Mouse (Mus musculus) CH12.LX (cell line): ENCODE measurements around the gene Atp11b. TPM values are rescaled to one million over a fixed set of nuclear protein-coding genes. Genes with fewer than 3 reads are reported as not detected.

Experiments used
- DNase-seq: peaks from one replicate; pipeline ENCODE4 v3.0.0-alpha.2; 2013; ENCODE audit errors: extremely low read depth
- H3K27ac ChIP-seq: 2 replicates; pipeline ENCODE4 v1.5.1; 2012; ENCODE audit warnings: low read depth, mild to moderate bottlenecking, control low read depth, moderate library complexity; ENCODE audit not compliant: insufficient read depth
- H3K27me3 ChIP-seq: replicated peaks from 2 replicates; pipeline ENCODE3; 2012; ENCODE audit warnings: inconsistent platforms
- H3K36me3 ChIP-seq, 2 experiments: replicated peaks in 1 of 2; 2 replicates each; pipeline versions ENCODE3 to v1.6.1; 2012; ENCODE audit warnings: inconsistent platforms in 1 of 2, low read length in 1 of 2, mild to moderate bottlenecking in 1 of 2, mixed read lengths in 1 of 2, moderate library complexity in 1 of 2; ENCODE audit not compliant: control insufficient read depth in 1 of 2, insufficient read depth in 1 of 2
- H3K4me1 ChIP-seq, 2 experiments: 2 replicates each; pipeline ENCODE4 v1.6.1; 2012; ENCODE audit warnings: inconsistent platforms in 1 of 2, moderate library complexity in 1 of 2; ENCODE audit not compliant: insufficient read depth in 2 of 2, control insufficient read depth in 1 of 2
- H3K4me2 ChIP-seq: 2 replicates; pipeline ENCODE4 v1.6.1; 2012; ENCODE audit warnings: low read depth, mild to moderate bottlenecking, control low read depth; ENCODE audit not compliant: poor library complexity, insufficient read depth, severe bottlenecking
- H3K4me3 ChIP-seq, 3 experiments: fragments of 150-350 bp in 1 of 3; sonication (generic) in 1 of 3; replicated peaks in 1 of 3; 2 replicates each; pipeline versions ENCODE3 to v1.5.1; 2011 to 2012; ENCODE audit warnings: low read depth in 2 of 3, low read length in 2 of 3, mild to moderate bottlenecking in 2 of 3, moderate library complexity in 2 of 3, control low read depth in 1 of 3, improper control_type of control experiment in 1 of 3, inconsistent platforms in 1 of 3, mixed read lengths in 1 of 3; ENCODE audit not compliant: poor library complexity in 1 of 3
- H3K79me2 ChIP-seq: replicated peaks from 2 replicates; pipeline ENCODE4 v1.6.1; 2012; ENCODE audit warnings: mild to moderate bottlenecking, moderate library complexity; ENCODE audit not compliant: control insufficient read depth, poor library complexity, insufficient read depth, severe bottlenecking; ENCODE audit errors: extremely low read depth
- H3K9ac ChIP-seq: 2 replicates; pipeline ENCODE4 v1.6.1; 2012; ENCODE audit warnings: low read depth, mild to moderate bottlenecking, control low read depth, moderate library complexity; ENCODE audit not compliant: insufficient read depth
- H3K9me3 ChIP-seq: replicated peaks from 2 replicates; pipeline ENCODE3; 2012; ENCODE audit warnings: low read length, inconsistent platforms, mixed read lengths
- BHLHE40 ChIP-seq: IDR thresholded peaks from 2 replicates; pipeline ENCODE4 v1.6.1; 2011; ENCODE audit warnings: mild to moderate bottlenecking, low read depth, low read length, improper control_type of control experiment
- CHD1 ChIP-seq: IDR thresholded peaks from 2 replicates; pipeline ENCODE4 v1.6.1; 2012; ENCODE audit warnings: low read depth, low read length, improper control_type of control experiment, inconsistent platforms
- CHD2 ChIP-seq: IDR thresholded peaks from 2 replicates; pipeline ENCODE4 v1.6.1; 2011; ENCODE audit warnings: low read length, improper control_type of control experiment
- CTCF ChIP-seq, 2 experiments: IDR thresholded peaks in 1 of 2; conservative IDR thresholded peaks in 1 of 2; 2 replicates each; pipeline ENCODE4 v1.5.1; 2011 to 2012; ENCODE audit warnings: low read depth in 2 of 2, low read length in 2 of 2, improper control_type of control experiment in 1 of 2, inconsistent platforms in 1 of 2, mild to moderate bottlenecking in 1 of 2, moderate library complexity in 1 of 2
- E2F4 ChIP-seq: IDR thresholded peaks from 2 replicates; pipeline ENCODE4 v1.6.1; 2011; ENCODE audit warnings: low read depth, low read length, improper control_type of control experiment; ENCODE audit not compliant: insufficient replicate concordance
- ELF1 ChIP-seq: IDR thresholded peaks from 2 replicates; pipeline ENCODE4 v1.6.1; 2014; ENCODE audit warnings: low read depth, mild to moderate bottlenecking, inconsistent platforms, low read length, improper control_type of control experiment
- EP300 ChIP-seq: IDR thresholded peaks from 2 replicates; pipeline ENCODE4 v1.6.1; 2011; ENCODE audit warnings: low read length, improper control_type of control experiment
- ETS1 ChIP-seq: conservative IDR thresholded peaks from 2 replicates; pipeline ENCODE4 v1.6.1; 2012; ENCODE audit warnings: low read depth, mild to moderate bottlenecking, inconsistent platforms, low read length, improper control_type of control experiment, moderate library complexity
- GABPA ChIP-seq: IDR thresholded peaks from 2 replicates; pipeline ENCODE4 v1.6.1; 2012; ENCODE audit warnings: low read depth, low read length, improper control_type of control experiment, inconsistent platforms; ENCODE audit not compliant: insufficient replicate concordance
- HCFC1 ChIP-seq: IDR thresholded peaks from 2 replicates; pipeline ENCODE4 v1.6.1; 2012; ENCODE audit warnings: low read depth, mild to moderate bottlenecking, inconsistent platforms, low read length, improper control_type of control experiment
- IRF4 ChIP-seq: IDR thresholded peaks from 2 replicates; pipeline ENCODE4 v1.6.1; 2014; ENCODE audit warnings: low read depth, mild to moderate bottlenecking, inconsistent platforms, low read length, improper control_type of control experiment
- JUN ChIP-seq: IDR thresholded peaks from 2 replicates; pipeline ENCODE4 v1.6.1; 2011; ENCODE audit warnings: low read depth, mild to moderate bottlenecking, low read length, improper control_type of control experiment, moderate library complexity; ENCODE audit not compliant: insufficient read depth
- JUND ChIP-seq: conservative IDR thresholded peaks from 2 replicates; pipeline ENCODE4 v1.6.1; 2011; ENCODE audit warnings: low read depth, low read length, improper control_type of control experiment
- KAT2A ChIP-seq: IDR thresholded peaks from 2 replicates; pipeline ENCODE4 v1.6.1; 2012; ENCODE audit warnings: low read length, improper control_type of control experiment, inconsistent platforms; ENCODE audit not compliant: insufficient replicate concordance
- MAFK ChIP-seq: IDR thresholded peaks from 2 replicates; pipeline ENCODE4 v1.6.1; 2011; ENCODE audit warnings: low read length, improper control_type of control experiment; ENCODE audit not compliant: insufficient replicate concordance
- MAX ChIP-seq: IDR thresholded peaks from 2 replicates; pipeline ENCODE4 v1.6.1; 2011; ENCODE audit warnings: low read length, improper control_type of control experiment
- MAZ ChIP-seq: IDR thresholded peaks from 2 replicates; pipeline ENCODE4 v1.6.1; 2012; ENCODE audit warnings: low read depth, mild to moderate bottlenecking, inconsistent platforms, low read length, improper control_type of control experiment, moderate library complexity
- MEF2A ChIP-seq: IDR thresholded peaks from 2 replicates; pipeline ENCODE4 v1.6.1; 2014; ENCODE audit warnings: low read depth, mild to moderate bottlenecking, inconsistent platforms, low read length, improper control_type of control experiment, borderline replicate concordance
- MXI1 ChIP-seq: IDR thresholded peaks from 2 replicates; pipeline ENCODE4 v1.6.1; 2011; ENCODE audit warnings: mild to moderate bottlenecking, low read depth, low read length, improper control_type of control experiment
- MYC ChIP-seq: IDR thresholded peaks from 2 replicates; pipeline ENCODE4 v1.6.1; 2011; ENCODE audit warnings: low read depth, mild to moderate bottlenecking, improper control_type of control experiment, low read length
- NELFE ChIP-seq: IDR thresholded peaks from 2 replicates; pipeline ENCODE4 v1.6.1; 2011; ENCODE audit warnings: low read depth, low read length, improper control_type of control experiment
- NRF1 ChIP-seq: IDR thresholded peaks from 2 replicates; pipeline ENCODE4 v1.6.1; 2014; ENCODE audit warnings: low read depth, mild to moderate bottlenecking, inconsistent platforms, low read length, improper control_type of control experiment, moderate library complexity
- PAX5 ChIP-seq: IDR thresholded peaks from 2 replicates; pipeline ENCODE4 v1.6.1; 2012; ENCODE audit warnings: low read length, inconsistent platforms, mixed read lengths
- POLR2A ChIP-seq: IDR thresholded peaks from 2 replicates; pipeline ENCODE4 v1.6.1; 2011; ENCODE audit warnings: low read depth, mild to moderate bottlenecking, improper control_type of control experiment, low read length
- POLR2AphosphoS2 ChIP-seq: IDR thresholded peaks from 2 replicates; pipeline ENCODE4 v1.6.1; 2011; ENCODE audit warnings: low read depth, low read length, improper control_type of control experiment
- RAD21 ChIP-seq: IDR thresholded peaks from 2 replicates; pipeline ENCODE4 v1.6.1; 2011; ENCODE audit warnings: low read depth, mild to moderate bottlenecking, low read length, improper control_type of control experiment, moderate library complexity
- RCOR1 ChIP-seq: conservative IDR thresholded peaks from 2 replicates; pipeline ENCODE4 v1.6.1; 2012; ENCODE audit warnings: low read depth, mild to moderate bottlenecking, inconsistent platforms, low read length, improper control_type of control experiment
- SIN3A ChIP-seq: IDR thresholded peaks from 2 replicates; pipeline ENCODE4 v1.6.1; 2012; ENCODE audit warnings: low read length, improper control_type of control experiment, inconsistent platforms
- SMC3 ChIP-seq: IDR thresholded peaks from 2 replicates; pipeline ENCODE4 v1.6.1; 2011; ENCODE audit warnings: low read depth, low read length, improper control_type of control experiment
- TBP ChIP-seq: conservative IDR thresholded peaks from 2 replicates; pipeline ENCODE4 v1.6.1; 2011; ENCODE audit warnings: low read depth, low read length, improper control_type of control experiment
- TCF12 ChIP-seq: IDR thresholded peaks from 2 replicates; pipeline ENCODE4 v1.6.1; 2014; ENCODE audit warnings: low read depth, mild to moderate bottlenecking, inconsistent platforms, low read length, improper control_type of control experiment
- UBTF ChIP-seq: IDR thresholded peaks from 2 replicates; pipeline ENCODE4 v1.6.1; 2012; ENCODE audit warnings: low read depth, mild to moderate bottlenecking, inconsistent platforms, low read length, improper control_type of control experiment, moderate library complexity
- USF1 ChIP-seq: IDR thresholded peaks from 2 replicates; pipeline ENCODE4 v1.6.1; 2014; ENCODE audit warnings: low read depth, mild to moderate bottlenecking, inconsistent platforms, low read length, improper control_type of control experiment
- USF2 ChIP-seq: conservative IDR thresholded peaks from 2 replicates; pipeline ENCODE4 v1.6.1; 2011; ENCODE audit warnings: low read depth, low read length, improper control_type of control experiment
- ZC3H11A ChIP-seq: IDR thresholded peaks from 2 replicates; pipeline ENCODE4 v1.6.1; 2012; ENCODE audit warnings: low read depth, mild to moderate bottlenecking, inconsistent platforms, low read length, improper control_type of control experiment
- ZKSCAN1 ChIP-seq: IDR thresholded peaks from 2 replicates; pipeline ENCODE4 v1.6.1; 2012; ENCODE audit warnings: low read depth, inconsistent platforms, low read length, improper control_type of control experiment, borderline replicate concordance
- ZMIZ1 ChIP-seq: IDR thresholded peaks from 2 replicates; pipeline ENCODE4 v1.6.1; 2012; ENCODE audit warnings: low read depth, mild to moderate bottlenecking, inconsistent platforms, low read length, improper control_type of control experiment
- ZNF384 ChIP-seq: IDR thresholded peaks from 2 replicates; pipeline ENCODE4 v1.6.1; 2012; ENCODE audit warnings: low read depth, low read length, improper control_type of control experiment, inconsistent platforms
- dilution Hi-C: fragments of 300-500 bp; cut with MboI; formaldehyde crosslinking; loops from 2 replicates; pipeline ENCODE4 v1.14.3; 2020; ENCODE audit warnings: low sequenced_read_pairs; ENCODE audit not compliant: extremely low pct_unique_long_range_greater_than_20kb, extremely low pct_ligation_motif_present
- in situ Hi-C: fragments of 300-500 bp; cut with MboI; formaldehyde crosslinking; loops from 3 replicates; pipeline ENCODE4 v1.14.3; 2019; ENCODE audit warnings: low sequenced_read_pairs, low pct_ligation_motif_present, low pct_unique_long_range_greater_than_20kb, mixed read lengths
- polyA plus RNA-seq: library from polyadenylated mRNA; unstranded; fragments of >175 nt; gene quantifications from 2 replicates; pipeline ENCODE4 v1.2.1, GENCODE M21; 2012; ENCODE audit warnings: low read depth; ENCODE audit not compliant: insufficient read length
- total RNA-seq, 2 experiments: library from RNA; depleted of rRNA; stranded (reverse); fragments of 300-350 nt in 1 of 2; fragments of >200 nt in 1 of 2; gene quantifications; 2 replicates each; pipeline ENCODE4 v1.2.3; 2012 to 2014

The Atp11b gene
- total and polyA plus RNA-seq, 3 experiments: 24.5 to 48.4 (median 45.9) TPM

GRCm38 (mm10) chr3:35764637-35765617 is 11.0 kb downstream of the Atp11b start:
- Histone ChIP-seq H3K4me2 (peak overlapping the region; percentile 85), H3K9ac (peak overlapping the region; percentile 42; the same call in 1 of the 2 replicates), H3K36me3 (peaks cover 0 to 10% of the 10 kb centered on the region in 2 experiments), H3K27ac (peak overlapping the region; percentile 62), H3K27me3 (no peaks in the 10 kb centered on the region), H3K79me2 (peaks cover 25% of the 10 kb centered on the region), H3K4me3 (peak overlapping the region in 2 of 3 experiments; percentile 8 to 23), H3K9me3 (no peaks in the 10 kb centered on the region), H3K4me1 (peaks cover 8 to 31% of the 10 kb centered on the region in 2 experiments)
- TF ChIP-seq USF2 (no peak), ZNF384 (peak; percentile 94), BHLHE40 (peak; percentile 76), MAFK (peak; percentile 68), IRF4 (peak; percentile 97), ZMIZ1 (no peak), POLR2A (no peak), ELF1 (no peak), TBP (no peak), ZKSCAN1 (no peak), ZC3H11A (no peak), MAX (peak; percentile 64; the same call in 1 of the 2 replicates), RCOR1 (peak; percentile 84; the same call in 1 of the 2 replicates), JUND (peak; percentile 99), MYC (peak; percentile 84), RAD21 (no peak), TCF12 (peak; percentile 43; the same call in 1 of the 2 replicates), POLR2AphosphoS2 (no peak), MAZ (no peak), KAT2A (no peak), UBTF (no peak), EP300 (peak; percentile 97), PAX5 (no peak), CHD1 (no peak), E2F4 (no peak), SMC3 (no peak), CHD2 (no peak), NELFE (no peak), USF1 (no peak), MXI1 (peak; percentile 56; the same call in 1 of the 2 replicates), JUN (peak; percentile 98), MEF2A (peak; percentile 88), GABPA (no peak), HCFC1 (no peak), SIN3A (peak; percentile 73; the same call in 1 of the 2 replicates), CTCF (conservative IDR thresholded peaks at IDR 0.05 in 1 of 2, IDR thresholded peaks at IDR 0.05 in 1 of 2; ENCODE audit: low read depth in 2 of 2, low read length in 2 of 2) (no peak), ETS1 (peak; percentile 94), NRF1 (no peak)
- dilution Hi-C loops (no loop called here), in situ Hi-C loops (no loop called here)
- peak; percentile 86 for DNase-seq
